Mouse (Mus musculus) liver, postnatal 0 days (tissue): ENCODE data around the gene Spsb1. TPM values are rescaled to one million over a fixed set of nuclear protein-coding genes. Genes with fewer than 3 reads are reported as not detected.

Experiments
- ATAC-seq: fragments of 200-750 bp; cut with Nextera tagmentation; 2 replicates; pipeline ENCODE4 v1.8.0; 2017; ENCODE audit warnings: mild to moderate bottlenecking, moderate library complexity
- DNase-seq: peaks from one replicate; pipeline ENCODE4 v3.0.0-alpha.2; 2016
- H3K27ac ChIP-seq: fragments of 300-500 bp; sonication (generic); 2 replicates; pipeline ENCODE4 v1.5.1; 2014; ENCODE audit warnings: antibody characterized with exemption, moderate library complexity, mild to moderate bottlenecking, low read depth
- H3K27me3 ChIP-seq: fragments of 300-500 bp; sonication (generic); 2 replicates; pipeline ENCODE4 v1.6.1; 2014; ENCODE audit warnings: low read length, control low read depth, mixed read lengths; ENCODE audit not compliant: insufficient read depth
- H3K36me3 ChIP-seq: fragments of 300-500 bp; sonication (generic); replicated peaks from 2 replicates; pipeline ENCODE4 v1.6.1; 2014; ENCODE audit warnings: mild to moderate bottlenecking, control low read depth, low read length, moderate library complexity, mixed read lengths; ENCODE audit not compliant: insufficient read depth
- H3K4me1 ChIP-seq: fragments of 300-500 bp; sonication (generic); 2 replicates; pipeline ENCODE4 v1.6.1; 2014; ENCODE audit warnings: antibody characterized with exemption, mild to moderate bottlenecking, control low read depth; ENCODE audit not compliant: insufficient read depth
- H3K4me2 ChIP-seq: fragments of 300-500 bp; sonication (generic); 2 replicates; pipeline ENCODE4 v1.6.1; 2014; ENCODE audit warnings: low read depth, mild to moderate bottlenecking, low read length, moderate library complexity, mixed read lengths
- H3K4me3 ChIP-seq: fragments of 300-500 bp; sonication (generic); 2 replicates; pipeline ENCODE4 v1.5.1; 2014; ENCODE audit warnings: low read depth, low read length
- H3K9ac ChIP-seq: fragments of 300-500 bp; sonication (generic); replicated peaks from 2 replicates; pipeline ENCODE4 v1.6.1; 2014; ENCODE audit warnings: mild to moderate bottlenecking, moderate library complexity
- H3K9me3 ChIP-seq: fragments of 300-500 bp; sonication (generic); 2 replicates; pipeline ENCODE4 v1.6.1; 2016; ENCODE audit warnings: mild to moderate bottlenecking, control low read depth, low read length, mixed read lengths
- CTCF ChIP-seq: sonication (generic); IDR thresholded peaks from 2 replicates; pipeline ENCODE4 v1.5.1; 2016; ENCODE audit warnings: antibody characterized with exemption, low read depth
- EP300 ChIP-seq: IDR thresholded peaks from 2 replicates; pipeline ENCODE4 v1.6.1; 2016; ENCODE audit warnings: antibody characterized with exemption, low read depth, mild to moderate bottlenecking
- WGBS: fragments of 180-500 bp; shearing (Covaris S2); extraction: QIAGEN DNeasy Blood & Tissue Kit; methylation state at CpG from one replicate; pipeline ENCODE4 v1.1.7; 2014; ENCODE audit not compliant: insufficient replicate concordance; 5-methylcytosine and 5-hydroxymethylcytosine counted together
- polyA plus RNA-seq: library from polyadenylated mRNA; unstranded; fragments of >200 nt; fragmentation: Nextera tagmentation; extraction: Ambion mirVana; gene quantifications from 2 replicates; pipeline ENCODE4 v1.2.1, GENCODE M21; 2015

Gene Spsb1
- polyA plus RNA-seq, 1 experiment from 2014 or later, result 1.7 TPM

GRCm38 (mm10) chr4:149918455-149919070, 36.3 kb downstream of the Spsb1 start:
- H3K9me3 ChIP-seq, result no peaks in the 10 kb centered on the region
- H3K4me1 ChIP-seq, result 0 out of 2 replicates have a peak, but pooled peaks cover 2% of the 10 kb centered on the region
- H3K36me3 ChIP-seq, result no peaks in the 10 kb centered on the region
- H3K27ac ChIP-seq, result no peak overlapping the region
- WGBS, result 79% methylated on average over 15 of the region's 15 CpGs
- ATAC-seq (no peak), DNase-seq (no peak)
- no peak overlapping the region for H3K4me2 ChIP-seq
- no peak for TF ChIP-seq CTCF
- no peak for TF ChIP-seq EP300
- no peak overlapping the region for H3K4me3 ChIP-seq
- H3K9ac ChIP-seq, result no peak overlapping the region
- no peaks in the 10 kb centered on the region for H3K27me3 ChIP-seq

- no peaks in the 10 kb centered on the region for H3K9me3 ChIP-seq
- ATAC-seq, result no peak
- H3K4me2 ChIP-seq, result no peak overlapping the region
- H3K9ac ChIP-seq, result no peak overlapping the region
- H3K27me3 ChIP-seq, result no peaks in the 10 kb centered on the region
- WGBS, result 49% methylated on average over 3 of the region's 3 CpGs
- DNase-seq, result no peak
- no peaks in the 10 kb centered on the region for H3K36me3 ChIP-seq
- H3K4me3 ChIP-seq, result no peak overlapping the region
- 0 out of 2 replicates have a peak, but pooled peaks cover 2% of the 10 kb centered on the region for H3K4me1 ChIP-seq
- no peak overlapping the region for H3K27ac ChIP-seq
- TF ChIP-seq EP300, result no peak
- TF ChIP-seq CTCF, result no peak
Measured at GRCm38 (mm10) chr4:149916831-149917230, 38.0 kb downstream of the Spsb1 start.

GRCm38 (mm10) chr4:149913709-149914370, 41.0 kb downstream of the Spsb1 start:
- no peak for TF ChIP-seq CTCF
- TF ChIP-seq EP300, result no peak
- Histone ChIP-seq H3K9ac (no peak overlapping the region), H3K4me2 (no peak overlapping the region), H3K4me1 (no peaks in the 10 kb centered on the region), H3K4me3 (no peak overlapping the region), H3K9me3 (no peaks in the 10 kb centered on the region), H3K27me3 (no peaks in the 10 kb centered on the region), H3K27ac (no peak overlapping the region), H3K36me3 (no peaks in the 10 kb centered on the region)
- ATAC-seq, result no peak
- DNase-seq, result no peak
- WGBS, result 79% methylated on average over 7 of the region's 7 CpGs

GRCm38 (mm10) chr4:149912451-149912850, 42.4 kb downstream of the Spsb1 start:
- H3K27me3 ChIP-seq, result no peaks in the 10 kb centered on the region
- 40% methylated on average over 4 of the region's 4 CpGs for WGBS
- H3K4me2 ChIP-seq, result no peak overlapping the region
- H3K9ac ChIP-seq, result no peak overlapping the region
- DNase-seq (no peak), ATAC-seq (no peak)
- H3K4me1 ChIP-seq, result no peaks in the 10 kb centered on the region
- no peaks in the 10 kb centered on the region for H3K9me3 ChIP-seq
- no peak overlapping the region for H3K4me3 ChIP-seq
- TF ChIP-seq EP300 (no peak), CTCF (no peak)
- no peaks in the 10 kb centered on the region for H3K36me3 ChIP-seq
- H3K27ac ChIP-seq, result no peak overlapping the region

GRCm38 (mm10) chr4:149910558-149910957, 44.3 kb downstream of the Spsb1 start:
- no peak overlapping the region for H3K9ac ChIP-seq
- 80% methylated on average over 4 of the region's 4 CpGs for WGBS
- no peaks in the 10 kb centered on the region for H3K27me3 ChIP-seq
- no peak for TF ChIP-seq CTCF
- TF ChIP-seq EP300, result no peak
- no peak overlapping the region for H3K4me2 ChIP-seq
- no peak overlapping the region for H3K27ac ChIP-seq
- no peaks in the 10 kb centered on the region for H3K9me3 ChIP-seq
- DNase-seq (no peak), ATAC-seq (no peak)
- H3K4me3 ChIP-seq, result no peak overlapping the region
- H3K36me3 ChIP-seq, result no peaks in the 10 kb centered on the region
- no peaks in the 10 kb centered on the region for H3K4me1 ChIP-seq

- no peaks in the 10 kb centered on the region for H3K27me3 ChIP-seq
- H3K4me1 ChIP-seq, result no peaks in the 10 kb centered on the region
- TF ChIP-seq CTCF (no peak), EP300 (no peak)
- H3K9ac ChIP-seq, result no peak overlapping the region
- H3K36me3 ChIP-seq, result no peaks in the 10 kb centered on the region
- DNase-seq (no peak), ATAC-seq (no peak)
- H3K4me2 ChIP-seq, result no peak overlapping the region
- H3K4me3 ChIP-seq, result no peak overlapping the region
- no peak overlapping the region for H3K27ac ChIP-seq
- no peaks in the 10 kb centered on the region for H3K9me3 ChIP-seq
- 79% methylated on average over 13 of the region's 13 CpGs for WGBS
Measured at GRCm38 (mm10) chr4:149909551-149909950, 45.3 kb downstream of the Spsb1 start.

GRCm38 (mm10) chr4:149908923-149909322, 45.9 kb downstream of the Spsb1 start:
- no peak for TF ChIP-seq EP300
- TF ChIP-seq CTCF, result no peak
- no peaks in the 10 kb centered on the region for H3K4me1 ChIP-seq
- ATAC-seq (no peak), DNase-seq (no peak)
- no peak overlapping the region for H3K4me2 ChIP-seq
- no peak overlapping the region for H3K4me3 ChIP-seq
- H3K9ac ChIP-seq, result no peak overlapping the region
- no peaks in the 10 kb centered on the region for H3K36me3 ChIP-seq
- no peaks in the 10 kb centered on the region for H3K9me3 ChIP-seq
- WGBS, result 70% methylated on average over 7 of the region's 7 CpGs
- no peaks in the 10 kb centered on the region for H3K27me3 ChIP-seq
- H3K27ac ChIP-seq, result no peak overlapping the region
